10 mouse cellular contexts compared by ENCODE assay signal in genomic region chr3:84154721-84155141, GRCm38 (mm10). TPM values are rescaled to one million over a fixed set of nuclear protein-coding genes. Genes with fewer than 3 reads are reported as not detected.
DNase-seq lines count a peak whose midpoint lies in the region; ATAC-seq lines count a peak whose summit lies in the region.
"Had no signal": no experiment of that assay in that cellular context is flagged by ENCODE, and none has a peak within 500 bp of the region (broad histone marks: within the 10 kb centered on the region; RNA-seq: fewer than 3 reads in every experiment).

No protein-coding gene starts in this region.

- peak overlapping the region; percentile 47 for H3K4me3 ChIP-seq in heart, embryonic 11.5 days (ENCODE audit: low read depth, low read length)
- no peak overlapping the region for H3K4me3 ChIP-seq in hindbrain, embryonic 14.5 days (replicated peaks; ENCODE audit: low read length)
- H3K4me3 ChIP-seq in midbrain, embryonic 11.5 days (ENCODE audit: low read depth, low read length) = peak overlapping the region; percentile 38; the same call in 1 of the 2 replicates

- H3K9me3 ChIP-seq in heart, embryonic 11.5 days (replicated peaks; ENCODE audit: control insufficient read depth, low read length) = no peaks in the 10 kb centered on the region
- no peaks in the 10 kb centered on the region for H3K9me3 ChIP-seq in hindbrain, embryonic 14.5 days (ENCODE audit: control insufficient read depth, low read length)
- no peaks in the 10 kb centered on the region; the same call in 1 of the 2 replicates for H3K9me3 ChIP-seq in midbrain, embryonic 11.5 days (ENCODE audit: control insufficient read depth, low read length)

- no peak for ATAC-seq in heart, embryonic 11.5 days (replicated peaks; ENCODE audit: insufficient number of reproducible peaks, low FRiP score, low TSS enrichment)
- ATAC-seq in hindbrain, embryonic 14.5 days (ENCODE audit: low FRiP score) = no peak
- ATAC-seq in midbrain, embryonic 11.5 days (ENCODE audit: low FRiP score) = no peak

- H3K4me2 ChIP-seq in heart, embryonic 11.5 days = peak overlapping the region; percentile 99
- peak overlapping the region; percentile 94; the same call in 1 of the 2 replicates for H3K4me2 ChIP-seq in hindbrain, embryonic 14.5 days (replicated peaks)
- peak overlapping the region; percentile 77 for H3K4me2 ChIP-seq in midbrain, embryonic 11.5 days

- H3K27ac ChIP-seq in heart, embryonic 11.5 days (ENCODE audit: low read depth, low read length) = no peak overlapping the region
- H3K27ac ChIP-seq in hindbrain, embryonic 14.5 days = no peak overlapping the region
- H3K27ac ChIP-seq in midbrain, embryonic 11.5 days (ENCODE audit: low read depth, low read length) = no peak overlapping the region

- H3K4me1 ChIP-seq in heart, embryonic 11.5 days (ENCODE audit: control insufficient read depth, insufficient read depth, low read length) = no peaks in the 10 kb centered on the region
- H3K4me1 ChIP-seq in hindbrain, embryonic 14.5 days (replicated peaks; ENCODE audit: control insufficient read depth, insufficient read depth, low read length) = 0 out of 2 replicates have a peak, but pooled peaks cover 3% of the 10 kb centered on the region
- H3K4me1 ChIP-seq in midbrain, embryonic 11.5 days (ENCODE audit: control insufficient read depth, insufficient read depth, low read length) = no peaks in the 10 kb centered on the region

- no peaks in the 10 kb centered on the region for H3K27me3 ChIP-seq in heart, embryonic 11.5 days (ENCODE audit: control insufficient read depth, insufficient read depth, low read length)
- H3K27me3 ChIP-seq in hindbrain, embryonic 14.5 days (ENCODE audit: control insufficient read depth, insufficient read depth, low read length) = no peaks in the 10 kb centered on the region
- H3K27me3 ChIP-seq in midbrain, embryonic 11.5 days (ENCODE audit: control insufficient read depth, insufficient read depth, low read length) = no peaks in the 10 kb centered on the region

- DNase-seq in heart, adult 8-10 months (ENCODE audit: low spot score) = no peak
- peak; percentile 41 for DNase-seq in MEL-GATA-1-ER (ENCODE audit: extremely low read depth, low read depth)
- DNase-seq in hindbrain, embryonic 14.5 days (ENCODE audit: low spot score) = no peak
- DNase-seq in midbrain, embryonic 11.5 days (ENCODE audit: low spot score, missing footprints) = no peak
- DNase-seq in right cerebral cortex, postnatal 4 days = no peak
- no peak for DNase-seq in layer of hippocampus, adult 18-20 months (ENCODE audit: low spot score in 2 of 2)
- no peak for DNase-seq in ovary, postnatal 14 days (ENCODE audit: low spot score)
- DNase-seq: cerebellum, adult 11-12 months; lung, adult 18-20 months had no signal

- H3K9ac ChIP-seq in heart, embryonic 11.5 days (ENCODE audit: low read depth, low read length) = no peak overlapping the region
- no peak overlapping the region for H3K9ac ChIP-seq in hindbrain, embryonic 14.5 days
- no peak overlapping the region for H3K9ac ChIP-seq in midbrain, embryonic 11.5 days (ENCODE audit: low read length)

- no peaks in the 10 kb centered on the region for H3K36me3 ChIP-seq in heart, embryonic 11.5 days (ENCODE audit: control insufficient read depth, insufficient read depth, low read length)
- peaks cover 12% of the 10 kb centered on the region for H3K36me3 ChIP-seq in hindbrain, embryonic 14.5 days (replicated peaks; ENCODE audit: control insufficient read depth, insufficient read depth)
- H3K36me3 ChIP-seq in midbrain, embryonic 11.5 days (ENCODE audit: control insufficient read depth, insufficient read depth, low read length) = no peaks in the 10 kb centered on the region

- 15% methylated on average over 12 of the region's 12 CpGs for WGBS in heart, embryonic 11.5 days (ENCODE audit: insufficient replicate concordance)
- WGBS in hindbrain, embryonic 14.5 days = 19% methylated on average over 12 of the region's 12 CpGs
- WGBS in midbrain, embryonic 11.5 days = 19% methylated on average over 12 of the region's 12 CpGs

RNA-seq across cellular contexts. Expression of gene Mnd1, which starts 0.9 kb away (rescaled TPM):
- 9.4 and 12.0 TPM in 2 replicates for polyA plus RNA-seq in heart, embryonic 11.5 days (2014; fragmentation: Nextera tagmentation; extraction: Ambion mirVana)
- total RNA-seq in heart, adult 8-10 months (2022) = 1 to 10 TPM; 1.9 to 3.4 (median 2.3) TPM
- polyA plus RNA-seq in hindbrain, embryonic 14.5 days (2014; fragmentation: Nextera tagmentation; extraction: Ambion mirVana) = 1.7 and 1.9 TPM in 2 replicates
- polyA plus RNA-seq in midbrain, embryonic 11.5 days (2014; fragmentation: Nextera tagmentation; extraction: Ambion mirVana) = 9.0 and 10.8 TPM in 2 replicates
- total RNA-seq in layer of hippocampus, adult 18-20 months (2021) = 1 to 10 TPM in 1 of 2 experiments, under 1 TPM in 1; 0.99 to 1.7 TPM

RNA-seq across cellular contexts. Expression of gene Gm6525, which starts 19.2 kb away (rescaled TPM):
- 0.30 TPM in 1 of 2 replicates, not detected in the other for polyA plus RNA-seq in heart, embryonic 11.5 days (2014; fragmentation: Nextera tagmentation; extraction: Ambion mirVana)
- total RNA-seq in heart, adult 8-10 months (2022) = not detected
- polyA plus RNA-seq in hindbrain, embryonic 14.5 days (2014; fragmentation: Nextera tagmentation; extraction: Ambion mirVana) = 0.74 and 2.7 TPM in 2 replicates
- 0.83 and 1.4 TPM in 2 replicates for polyA plus RNA-seq in midbrain, embryonic 11.5 days (2014; fragmentation: Nextera tagmentation; extraction: Ambion mirVana)
- total RNA-seq in layer of hippocampus, adult 18-20 months (2021) = not detected
